Mouse (Mus musculus) granulocyte monocyte progenitor cell, adult 5-6 weeks (primary cell): ENCODE results near the gene 4930518I15Rik. TPM values are rescaled to one million over a fixed set of nuclear protein-coding genes. Genes with fewer than 3 reads are reported as not detected.
"Not testable (repeated sequence)": the region's sequence is repeated elsewhere in the genome, so short reads cannot be mapped to it uniquely, and the experiment has no call there.

Experiments
- ATAC-seq: replicated peaks from 2 replicates; pipeline ENCODE4 v1.8.0; 2016; ENCODE audit warnings: mild to moderate bottlenecking, moderate TSS enrichment, inconsistent platforms; ENCODE audit not compliant: poor library complexity, severe bottlenecking
- total RNA-seq, 2 experiments: library from RNA; stranded (forward) in 1 of 2; stranded (reverse) in 1 of 2; fragments of 200-712, 200-1000 nt in 1 of 2; fragments of >200 nt in 1 of 2; fragmentation: Nextera tagmentation in 1 of 2; gene quantifications; 2 replicates each; pipeline ENCODE4 v1.2.3; 2014 to 2017

Gene 4930518I15Rik
- total RNA-seq, 2 experiments from 2014 or later: 0.41 to 0.43 TPM

DNA sequence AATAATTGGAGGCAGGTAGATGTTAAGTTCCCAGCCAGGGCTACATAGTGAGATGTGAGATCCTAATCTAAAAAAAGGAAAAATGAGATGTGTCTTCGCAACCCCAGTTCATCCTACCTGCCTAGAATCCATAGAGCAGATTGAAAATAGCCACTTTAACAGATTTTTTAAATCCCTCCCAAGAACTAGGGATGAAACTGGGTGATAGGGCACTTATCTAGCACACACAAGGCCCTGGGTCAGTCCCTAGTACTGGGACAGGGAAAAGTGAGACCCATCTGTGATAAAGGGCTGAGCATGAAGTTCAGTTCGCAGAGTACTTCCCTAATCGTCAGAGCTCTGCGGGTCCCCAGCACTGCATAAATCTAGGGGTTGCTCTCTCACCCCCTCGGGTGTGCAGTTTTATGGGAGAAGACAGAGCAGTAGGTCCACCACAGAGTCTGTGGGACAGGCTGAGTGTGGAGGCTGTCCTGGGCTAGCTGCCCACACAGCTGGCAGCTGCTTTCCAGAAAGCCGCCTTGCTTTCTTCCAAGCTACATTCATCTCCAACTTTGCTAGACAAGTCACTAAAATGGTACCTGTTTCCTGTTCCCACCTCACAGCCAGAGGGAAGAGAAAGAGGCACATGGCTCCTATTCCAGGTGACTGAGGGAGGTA lies 9.1 kb downstream of the 4930518I15Rik start:
- ATAC-seq: no peak

DNA sequence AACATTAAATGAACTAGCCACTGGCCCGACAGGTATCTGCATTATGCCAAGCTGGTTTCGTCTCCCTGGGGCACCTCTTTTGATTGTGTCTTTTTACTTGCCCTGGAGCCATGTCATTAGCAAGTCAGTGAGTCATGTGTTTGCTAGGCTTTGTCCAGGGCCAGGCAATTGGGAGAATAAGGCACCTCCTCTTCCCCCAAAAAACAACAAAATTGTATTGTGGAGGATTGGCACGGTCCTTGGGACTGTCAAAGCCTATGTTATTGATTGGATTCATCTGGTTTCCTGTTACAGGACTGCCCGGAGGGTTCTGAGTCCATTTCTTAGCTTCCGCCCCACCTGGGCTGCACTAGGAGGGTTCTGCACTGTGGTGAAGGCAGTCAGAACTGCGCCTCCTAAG lies 10.1 kb downstream of the 4930518I15Rik start:
- ATAC-seq: no peak

DNA sequence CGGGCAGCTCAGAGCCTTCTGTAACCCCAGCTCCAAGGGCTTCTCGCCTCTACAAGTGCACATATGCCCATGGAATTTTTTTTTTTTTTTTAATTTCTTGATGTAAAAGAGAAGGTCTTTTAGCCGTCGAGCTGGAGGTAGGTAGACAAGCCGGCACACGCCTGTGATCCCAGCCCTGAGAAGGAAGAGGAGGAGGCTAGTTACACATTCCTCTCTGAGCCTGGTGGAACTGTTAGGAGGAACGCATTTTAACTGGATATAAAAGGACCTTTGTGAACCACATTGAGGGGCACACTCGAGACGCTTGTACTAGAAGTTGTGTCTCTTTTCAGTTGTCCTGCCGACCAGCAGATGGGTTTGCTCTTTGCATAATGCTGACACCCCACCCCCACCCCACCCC lies 13.0 kb downstream of the 4930518I15Rik start:
- ATAC-seq: no peak

GRCm38 (mm10) chr2:156843331-156843730 lies 14.4 kb downstream of the 4930518I15Rik start:
- no peak for ATAC-seq

- ATAC-seq: no peak
These were observed 15.0 kb downstream of the 4930518I15Rik start for GRCm38 (mm10) chr2:156842711-156843110.

DNA sequence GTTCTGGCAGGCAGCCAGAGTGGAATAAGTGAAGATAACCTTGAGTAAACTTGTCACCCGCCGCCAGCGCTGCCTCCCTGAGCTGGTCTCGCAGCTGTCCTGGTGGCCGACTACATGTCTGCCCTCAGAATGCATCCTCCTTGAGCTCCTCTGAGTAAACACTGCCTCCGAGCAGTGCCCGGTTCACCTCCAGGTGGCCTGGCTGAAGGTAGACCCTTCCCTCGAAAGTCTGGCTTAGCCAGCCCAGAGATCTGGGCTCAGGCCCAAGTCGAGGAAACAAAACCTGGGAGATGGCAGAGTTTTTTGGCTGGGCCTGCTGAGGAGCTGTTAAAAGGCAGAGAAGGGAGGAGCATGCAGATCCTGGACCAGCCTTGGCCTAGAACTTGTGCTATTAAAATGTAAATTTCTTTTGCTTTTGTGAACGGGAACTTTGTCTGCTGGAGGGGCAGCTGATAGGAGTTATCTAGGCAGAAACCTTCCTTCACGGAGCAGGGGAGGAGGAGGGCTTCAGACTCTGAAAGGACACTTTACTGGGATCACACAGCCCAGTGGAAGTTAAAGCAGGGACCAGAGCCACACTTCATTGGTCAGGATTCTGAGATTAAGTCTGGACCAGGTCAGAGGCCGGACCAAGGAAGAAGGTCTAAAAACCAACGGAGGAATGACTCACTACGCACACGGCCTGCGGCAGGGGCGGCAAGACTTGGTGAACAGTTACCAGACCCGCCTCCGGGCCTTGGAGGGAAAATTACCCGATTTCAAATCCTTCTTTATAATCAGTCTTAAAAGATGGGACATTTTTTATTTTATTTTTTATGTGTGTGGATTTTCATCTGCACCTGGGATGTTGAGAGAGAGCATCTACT lies 15.7 kb downstream of the 4930518I15Rik start:
- ATAC-seq: 0 out of 2 replicates have a peak, but pooled peaks have one; percentile 8

GRCm38 (mm10) chr2:156841028-156841840 lies 16.5 kb downstream of the 4930518I15Rik start:
- ATAC-seq: peak; percentile 20

DNA sequence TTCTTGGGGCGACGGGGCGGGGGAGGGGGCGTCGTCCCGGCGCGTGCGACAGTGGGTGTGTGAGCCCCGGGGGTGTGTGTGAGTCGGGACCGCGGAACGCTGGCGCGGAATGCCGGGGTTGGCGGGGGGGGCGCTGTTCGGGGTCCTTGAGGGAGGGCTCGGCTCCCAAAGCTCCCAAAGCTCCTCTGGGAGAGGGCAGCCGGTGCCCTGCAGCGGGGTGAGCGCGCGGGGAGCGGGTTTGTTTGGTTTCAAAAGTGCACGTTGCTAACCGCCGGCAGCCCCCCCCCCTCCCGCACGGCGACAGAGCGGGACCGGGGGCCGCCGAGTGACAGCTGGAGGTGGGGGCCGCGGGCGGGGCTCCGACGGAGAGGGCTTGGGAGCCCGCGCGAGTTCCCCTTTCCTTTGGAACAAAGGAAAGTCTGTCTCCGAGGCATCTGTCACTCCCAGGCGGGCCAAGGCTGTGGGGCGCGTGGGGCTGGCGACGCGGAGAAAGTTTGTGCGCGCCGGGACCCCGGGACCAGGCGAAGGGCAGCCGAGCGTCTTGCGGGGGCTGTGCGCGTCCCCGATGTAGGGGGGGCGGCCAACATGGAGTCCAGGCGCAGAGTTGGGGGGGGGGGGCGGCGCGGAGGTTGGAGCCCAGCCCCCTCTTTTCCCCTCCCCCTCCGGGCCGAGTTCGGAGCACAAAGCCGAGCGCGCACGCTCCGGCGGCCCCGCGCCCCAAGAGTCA lies 17.3 kb downstream of the 4930518I15Rik start:
- peak; percentile 54 for ATAC-seq

DNA sequence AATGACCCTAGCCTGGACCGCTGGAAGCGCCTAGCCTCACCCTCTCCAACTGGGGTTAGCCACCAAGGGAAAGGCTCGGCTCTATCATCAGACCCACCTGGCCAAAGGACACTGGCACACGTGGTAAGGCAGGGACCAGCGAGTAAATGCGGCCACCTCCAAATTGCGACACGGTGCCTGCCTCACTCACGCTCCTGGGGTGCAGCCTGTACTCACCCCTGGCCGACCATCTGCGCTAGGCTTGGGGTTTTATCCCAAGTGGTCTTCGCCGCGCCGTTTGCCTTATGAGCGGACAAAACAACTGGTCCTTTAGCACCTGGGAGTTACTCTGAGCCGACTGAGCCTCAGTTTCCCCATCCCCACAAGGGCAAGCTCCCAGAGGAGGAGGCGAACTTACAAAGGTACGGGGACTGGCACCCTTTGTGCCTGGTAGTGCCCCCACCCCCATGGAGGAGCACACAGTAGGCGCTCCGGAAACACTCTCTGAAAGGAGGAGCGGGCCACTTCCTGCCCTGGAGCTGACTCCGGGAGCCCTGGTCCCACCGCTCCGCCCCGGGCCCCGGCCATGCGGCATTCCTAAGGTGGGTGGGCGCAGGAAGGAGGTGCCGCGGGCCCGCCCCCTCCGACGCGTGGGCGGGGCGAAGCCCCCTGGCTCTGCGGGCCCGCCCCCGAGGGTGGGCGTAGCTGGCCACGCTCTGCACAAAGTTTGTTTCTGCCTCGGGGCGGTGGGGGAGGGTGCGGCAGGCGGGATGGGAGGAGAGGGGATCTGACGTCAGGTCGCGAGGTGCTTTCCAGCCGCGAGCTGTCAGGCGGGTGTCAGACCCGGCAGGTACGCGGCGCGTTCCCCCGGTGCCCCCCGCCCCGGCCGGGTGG lies 18.2 kb downstream of the 4930518I15Rik start, which contains the start of gene Tgif2:
Tgif2 (plus strand) TSS at position 689 of the 873 bp plus-strand sequence.
- peak; percentile 69 for ATAC-seq

- no peak for ATAC-seq
These were observed 18.9 kb downstream of the 4930518I15Rik start for GRCm38 (mm10) chr2:156838839-156839238.

GRCm38 (mm10) chr2:156834336-156834735 lies 23.4 kb downstream of the 4930518I15Rik start:
- no peak for ATAC-seq

DNA sequence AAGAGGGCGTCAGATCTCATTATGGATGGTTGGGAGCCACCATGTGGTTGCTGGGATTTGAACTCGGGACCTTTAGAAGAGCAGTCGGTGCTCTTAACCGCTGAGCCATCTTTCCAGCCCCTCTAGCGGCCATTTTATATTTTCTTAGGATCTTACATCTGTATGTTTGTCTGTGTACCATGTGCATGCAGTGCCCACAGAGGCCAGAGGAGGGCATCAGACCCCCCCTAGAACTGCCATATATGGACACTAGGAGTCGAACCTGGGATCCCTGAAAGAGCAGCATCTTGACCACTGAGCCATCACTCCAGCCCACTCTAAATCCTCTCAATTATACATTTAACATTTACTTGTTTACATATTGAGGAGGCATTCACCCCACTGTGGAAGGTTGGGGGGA lies 32.6 kb downstream of the 4930518I15Rik start:
- not testable (repeated sequence) for ATAC-seq

GRCm38 (mm10) chr2:156816116-156816515 lies 41.6 kb downstream of the 4930518I15Rik start:
- no peak for ATAC-seq

- no peak for ATAC-seq
These were observed 42.3 kb downstream of the 4930518I15Rik start for GRCm38 (mm10) chr2:156815412-156815811.

DNA sequence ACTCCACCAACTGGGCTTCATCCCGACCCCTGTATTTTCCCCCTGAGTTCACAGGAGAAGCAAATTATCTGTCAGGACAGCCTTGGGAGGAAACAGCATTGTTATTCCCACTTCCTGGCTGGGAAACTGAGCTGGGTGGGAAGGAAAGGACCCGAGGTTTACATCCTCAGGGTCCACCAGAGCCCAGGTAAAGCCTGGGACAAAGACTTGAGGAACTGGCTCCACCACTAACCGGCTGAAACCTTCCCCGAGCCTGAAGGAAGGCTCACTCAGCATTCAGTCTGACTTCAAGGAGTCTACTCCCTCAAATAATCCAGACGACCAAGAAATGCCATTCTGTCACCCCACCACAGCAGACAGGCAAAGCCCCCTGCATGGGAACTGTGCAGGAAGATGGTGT lies 42.9 kb downstream of the 4930518I15Rik start:
- ATAC-seq: no peak

DNA sequence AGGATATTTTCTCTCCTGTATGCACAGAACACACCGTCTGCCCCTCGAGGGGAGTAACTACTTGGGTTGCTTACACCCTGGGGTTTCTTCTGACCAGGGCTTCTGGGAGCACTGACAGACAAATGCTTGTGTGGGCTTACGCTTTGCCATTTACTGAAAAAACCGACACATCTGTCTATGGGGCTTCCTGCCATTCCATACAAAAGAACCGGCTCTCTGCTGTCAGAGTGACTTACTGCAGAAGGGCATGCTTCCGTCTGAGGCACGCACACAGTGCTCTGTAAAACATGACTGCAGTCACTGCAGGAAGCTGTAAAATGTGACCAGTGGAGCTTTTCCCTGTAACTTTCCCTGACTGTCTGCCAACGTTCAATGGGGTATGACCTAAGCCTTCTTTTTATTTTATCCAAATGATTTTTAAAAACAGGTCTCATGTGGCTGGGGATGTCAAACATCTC lies 43.4 kb downstream of the 4930518I15Rik start:
- no peak for ATAC-seq

- ATAC-seq: no peak
These were observed 46.2 kb downstream of the 4930518I15Rik start for GRCm38 (mm10) chr2:156811556-156811955.

DNA sequence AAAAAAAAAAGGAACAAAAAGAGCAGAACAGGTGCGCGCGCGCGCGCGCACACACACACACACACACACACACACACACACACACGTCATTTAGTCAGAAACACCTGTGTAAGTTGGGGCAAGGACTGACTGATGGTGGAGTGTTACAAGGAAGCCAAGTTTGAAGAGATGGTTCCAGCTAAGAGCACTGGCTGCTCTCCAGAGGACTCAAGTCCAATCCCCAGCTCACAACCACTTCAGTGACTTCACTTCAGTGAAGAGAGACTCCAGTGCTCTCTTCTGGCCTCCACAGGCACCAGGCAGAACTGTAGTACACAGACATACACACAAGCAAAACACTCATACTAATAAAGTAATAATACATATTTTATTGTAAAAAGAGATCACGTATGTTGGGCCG lies 47.0 kb downstream of the 4930518I15Rik start:
- no peak for ATAC-seq

DNA sequence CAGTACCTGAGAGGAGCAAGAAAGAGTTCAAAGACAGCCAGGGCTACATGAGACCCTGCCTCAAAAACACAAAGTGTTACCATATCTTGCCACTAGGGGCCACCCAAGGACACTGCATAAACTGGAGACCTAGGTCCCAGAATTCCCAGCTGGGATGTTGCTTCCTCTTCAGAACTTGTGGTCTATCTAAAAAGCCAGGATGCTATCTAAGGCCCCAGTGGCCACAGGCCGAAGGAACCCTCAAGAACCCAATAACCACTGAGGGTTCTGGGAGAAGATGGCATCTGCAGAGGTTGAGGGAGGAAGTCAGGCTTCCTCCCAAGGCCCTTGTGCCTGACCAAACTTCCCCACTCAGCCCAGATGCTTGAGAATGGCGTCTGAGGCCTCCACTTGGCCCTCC lies 48.2 kb downstream of the 4930518I15Rik start:
- peak; percentile 87 for ATAC-seq
